Mouse (Mus musculus) embryo, embryonic 10 days (tissue): ENCODE measurements at regions not wholly inside any gene's neighbourhood (a gene's known extent, or its start where the extent isn't known, plus 50 kb on each side); places are given as distances from the start of the nearest gene placed in this dataset.
"Not testable (repeated sequence)": the region's sequence is repeated elsewhere in the genome, so short reads cannot be mapped to it uniquely, and the experiment has no call there.

Experiments used
- DNase-seq: peaks from one replicate; pipeline ENCODE4 v3.0.0-alpha.2; 2015; ENCODE audit warnings: low spot score

DNA sequence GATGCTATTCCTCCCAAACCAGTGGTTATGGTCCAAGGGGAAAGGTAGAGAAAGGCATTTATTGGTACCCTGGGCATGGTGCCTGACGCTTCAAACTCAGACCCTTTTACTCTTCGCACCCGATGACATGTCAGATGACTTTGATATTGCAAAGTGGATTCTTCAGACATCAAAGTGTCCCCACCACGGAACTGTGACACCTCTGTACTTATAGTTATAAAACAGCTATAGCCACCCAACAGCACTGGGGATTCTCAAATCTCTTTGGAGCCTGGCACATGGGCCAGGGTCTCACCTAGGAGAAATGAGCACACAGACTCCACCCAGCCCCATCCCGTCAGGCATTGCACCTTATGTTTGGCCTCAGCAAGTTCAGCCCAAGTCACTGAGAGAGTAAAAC, 329.3 kb upstream of the 3110018I06Rik start:
- DNase-seq: no peak

GRCm38 (mm10) chr12:107160137-107160536, 328.3 kb upstream of the 3110018I06Rik start:
- DNase-seq: peak; percentile 67

DNA sequence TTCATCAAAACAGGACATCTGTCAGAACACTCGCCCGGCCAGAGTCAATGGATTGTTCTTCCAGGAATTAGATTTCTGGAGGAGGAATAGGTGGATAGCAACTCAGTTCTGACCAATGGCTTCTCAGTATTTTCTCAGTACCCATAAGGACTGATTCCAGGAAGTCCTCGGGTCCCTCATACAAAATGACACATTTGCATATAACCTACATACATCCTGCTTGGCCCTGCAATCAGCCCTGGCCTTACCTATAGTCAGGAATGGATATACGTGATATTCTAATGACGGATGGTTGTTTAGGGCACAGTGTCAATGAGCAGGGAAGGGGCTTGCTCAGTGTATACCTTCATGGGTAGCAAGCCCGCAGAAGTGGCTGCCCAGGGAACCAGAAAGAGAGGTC, 327.8 kb upstream of the 3110018I06Rik start:
- DNase-seq: no peak

DNA sequence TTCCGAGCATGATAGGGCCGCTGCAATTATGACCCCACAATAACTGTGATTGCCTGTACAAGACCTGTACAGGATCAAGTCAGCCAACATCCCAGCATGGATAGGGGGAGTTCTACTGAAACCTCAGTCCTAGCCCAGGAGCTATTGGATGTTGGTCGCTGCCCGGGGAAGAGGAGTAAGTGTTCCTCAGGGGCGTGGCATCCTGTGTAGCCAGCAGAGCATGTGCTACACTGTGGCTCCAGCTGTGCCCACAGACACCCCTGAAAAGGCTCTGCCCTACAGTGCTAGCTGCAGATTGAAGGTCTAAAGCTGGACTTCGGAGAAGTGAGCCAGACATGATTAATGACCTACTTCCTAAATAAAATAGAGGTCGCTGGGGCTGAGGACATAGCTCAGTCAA, 317.5 kb upstream of the 3110018I06Rik start:
- no peak for DNase-seq

DNA sequence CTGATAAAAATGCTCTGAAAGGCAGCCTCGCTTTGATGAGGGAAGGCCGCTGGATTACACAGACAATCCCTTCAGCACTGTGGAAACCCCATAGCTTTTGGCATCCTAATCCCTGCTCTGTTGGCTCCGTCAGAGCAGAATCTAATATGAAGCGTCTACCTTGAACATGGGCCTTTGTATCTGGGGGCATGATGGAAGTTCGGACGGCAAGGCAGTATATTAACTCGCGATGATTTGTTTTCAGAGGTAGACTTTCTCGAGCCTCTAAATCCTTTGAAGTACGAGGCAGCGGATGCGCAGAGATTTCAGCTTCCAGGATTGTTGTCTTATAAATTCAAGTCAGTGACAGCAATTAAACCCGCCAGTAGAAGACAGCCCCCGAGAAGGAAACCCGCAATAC, 316.8 kb upstream of the 3110018I06Rik start:
- DNase-seq: no peak

- DNase-seq: no peak
Observed at GRCm38 (mm10) chr12:107178676-107179075, 309.8 kb upstream of the 3110018I06Rik start.

DNA sequence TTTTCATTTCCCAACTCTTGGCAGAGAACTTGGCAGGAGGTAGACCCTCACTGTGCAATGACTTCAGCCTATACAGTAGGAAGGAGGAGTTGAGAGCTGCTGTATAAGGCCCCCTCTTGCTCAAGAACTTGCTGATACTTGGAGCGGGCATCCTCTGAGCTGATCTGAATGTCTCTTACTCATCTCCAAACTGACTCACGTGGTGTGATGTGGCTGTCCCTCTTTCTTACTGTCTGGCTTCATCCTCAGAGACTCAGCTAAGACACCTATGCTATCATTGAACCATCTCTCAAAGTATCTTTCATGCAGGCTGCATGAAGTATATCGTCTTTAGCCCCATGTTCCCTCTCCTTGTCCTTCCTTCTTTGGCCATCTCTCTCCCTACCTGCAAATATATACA, 307.9 kb upstream of the 3110018I06Rik start:
- DNase-seq: no peak

GRCm38 (mm10) chr12:107181291-107181690, 307.1 kb upstream of the 3110018I06Rik start:
- no peak for DNase-seq

DNA sequence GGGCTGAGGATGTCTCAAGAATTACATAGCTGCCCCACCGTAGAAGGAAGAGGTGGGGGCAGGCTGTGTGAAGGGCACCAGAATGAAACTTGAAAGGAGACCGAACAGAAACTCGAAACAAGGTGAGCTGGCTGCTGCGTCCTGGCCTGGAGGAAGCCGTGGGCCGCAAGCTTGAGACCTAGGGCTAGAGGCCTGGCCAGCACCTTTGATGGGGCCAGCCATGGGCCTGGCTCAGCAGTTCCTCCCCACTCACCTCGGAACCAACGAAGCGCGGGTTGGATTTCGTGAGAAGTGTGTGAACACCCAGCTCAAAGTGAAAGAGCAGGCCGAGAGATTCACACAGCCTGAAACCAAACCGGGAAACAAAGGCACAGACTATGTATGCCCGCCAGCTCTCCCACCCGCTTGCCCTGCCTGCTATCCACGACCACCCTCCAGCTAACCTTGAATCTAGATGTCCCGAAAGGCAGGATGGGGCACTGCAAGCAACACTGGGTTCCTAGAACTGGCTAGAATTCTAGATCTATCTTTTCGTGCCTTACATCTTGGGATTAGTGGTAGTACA, 306.3 kb upstream of the 3110018I06Rik start:
- no peak for DNase-seq

- no peak for DNase-seq
Observed at GRCm38 (mm10) chr12:107183283-107183682, 305.1 kb upstream of the 3110018I06Rik start.

- DNase-seq: no peak
Observed at GRCm38 (mm10) chr12:107184426-107184825, 304.0 kb upstream of the 3110018I06Rik start.

DNA sequence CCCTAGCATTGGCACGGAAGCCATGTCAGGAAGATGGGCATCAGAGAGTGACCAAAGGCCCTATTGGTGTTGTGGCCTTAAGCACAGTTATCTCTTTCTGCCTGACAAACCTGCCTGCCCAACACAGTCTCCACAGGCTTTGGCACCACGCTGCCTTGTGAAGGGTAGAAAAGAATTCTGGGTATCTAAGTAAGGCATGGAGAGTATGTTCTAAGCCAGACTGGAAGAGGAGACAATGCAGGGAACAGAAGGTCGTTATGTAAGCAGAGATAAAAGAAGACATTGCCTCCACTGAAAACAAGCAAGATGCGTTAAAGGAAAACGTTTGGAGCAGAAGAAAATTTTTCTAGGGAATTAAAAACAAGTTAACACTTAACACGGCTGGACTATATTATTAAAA, 302.1 kb upstream of the 3110018I06Rik start:
- no peak for DNase-seq

DNA sequence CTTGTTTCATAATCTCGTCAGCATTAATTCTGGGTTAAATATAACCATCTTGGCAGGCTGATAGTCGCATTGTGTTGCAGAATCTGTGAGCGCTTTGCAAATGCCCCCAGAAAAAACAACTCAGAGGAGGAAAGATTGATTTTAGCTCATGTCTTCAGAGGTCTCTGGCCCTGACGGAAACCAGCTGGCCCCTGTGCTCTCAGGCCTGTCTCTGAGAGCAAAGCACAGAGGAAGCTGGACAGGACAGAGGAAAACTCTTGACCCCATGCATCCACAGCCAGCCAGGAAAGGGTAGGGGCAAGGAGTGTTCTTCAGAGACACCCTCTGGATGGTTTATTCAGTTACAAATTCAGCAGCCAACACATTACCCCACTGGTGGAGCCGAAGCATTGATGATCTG, 300.4 kb upstream of the 3110018I06Rik start:
- no peak for DNase-seq

DNA sequence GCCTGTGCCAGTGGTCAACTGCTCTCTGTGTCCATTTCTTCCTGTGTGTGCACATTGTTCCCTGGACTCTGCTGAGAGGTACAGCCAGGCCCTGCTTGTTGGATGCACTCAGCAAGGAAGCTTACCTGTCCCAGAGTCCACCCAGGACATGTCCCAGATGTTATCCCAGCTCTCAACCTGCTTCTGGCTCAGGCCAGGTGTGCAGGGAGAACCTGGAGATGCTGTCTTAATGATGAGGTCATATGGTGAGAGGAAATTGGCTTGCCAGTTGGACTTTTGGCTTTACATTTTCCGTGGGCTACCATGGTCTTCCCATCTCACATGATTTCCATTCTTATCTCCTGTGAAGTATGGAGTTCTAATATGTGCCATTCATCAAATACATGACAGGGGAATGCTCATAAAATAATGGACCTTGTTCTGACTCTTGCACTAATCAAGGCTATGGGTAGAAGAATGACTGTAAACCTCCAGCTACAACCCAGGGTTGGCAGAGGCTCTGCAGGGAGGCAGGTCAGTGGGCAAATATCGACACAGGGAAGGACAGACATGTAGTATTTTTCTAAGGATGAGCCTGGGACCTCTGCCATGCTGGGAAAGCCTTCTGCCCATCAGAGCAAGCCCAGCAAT, 289.9 kb upstream of the 3110018I06Rik start:
- DNase-seq: no peak

DNA sequence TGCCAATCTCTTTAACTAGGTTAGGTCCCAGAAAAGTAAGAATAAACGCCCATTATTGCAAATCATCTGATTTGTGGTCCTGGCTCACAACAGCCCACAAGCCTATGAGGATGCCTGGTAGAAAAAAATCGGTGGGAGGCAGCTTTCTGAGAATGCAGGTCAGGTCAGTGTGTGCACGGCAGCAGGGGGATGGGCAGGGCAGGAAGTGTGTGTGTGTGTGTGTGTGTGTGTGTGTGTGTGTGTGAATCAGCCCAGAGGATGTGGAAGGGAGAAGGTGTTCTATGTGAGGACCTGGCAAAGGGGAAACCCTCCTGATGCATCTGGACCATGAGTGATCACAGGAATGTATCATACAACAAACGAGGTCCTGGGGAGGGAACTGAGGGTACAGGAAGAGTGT, 287.5 kb upstream of the 3110018I06Rik start:
- DNase-seq: no peak

GRCm38 (mm10) chr12:107208826-107209225, 279.6 kb upstream of the 3110018I06Rik start:
- DNase-seq: not testable (repeated sequence)

GRCm38 (mm10) chr12:107212826-107213225, 275.6 kb upstream of the 3110018I06Rik start:
- no peak for DNase-seq

- no peak for DNase-seq
Observed at GRCm38 (mm10) chr12:107216119-107216518, 272.3 kb upstream of the 3110018I06Rik start.

DNA sequence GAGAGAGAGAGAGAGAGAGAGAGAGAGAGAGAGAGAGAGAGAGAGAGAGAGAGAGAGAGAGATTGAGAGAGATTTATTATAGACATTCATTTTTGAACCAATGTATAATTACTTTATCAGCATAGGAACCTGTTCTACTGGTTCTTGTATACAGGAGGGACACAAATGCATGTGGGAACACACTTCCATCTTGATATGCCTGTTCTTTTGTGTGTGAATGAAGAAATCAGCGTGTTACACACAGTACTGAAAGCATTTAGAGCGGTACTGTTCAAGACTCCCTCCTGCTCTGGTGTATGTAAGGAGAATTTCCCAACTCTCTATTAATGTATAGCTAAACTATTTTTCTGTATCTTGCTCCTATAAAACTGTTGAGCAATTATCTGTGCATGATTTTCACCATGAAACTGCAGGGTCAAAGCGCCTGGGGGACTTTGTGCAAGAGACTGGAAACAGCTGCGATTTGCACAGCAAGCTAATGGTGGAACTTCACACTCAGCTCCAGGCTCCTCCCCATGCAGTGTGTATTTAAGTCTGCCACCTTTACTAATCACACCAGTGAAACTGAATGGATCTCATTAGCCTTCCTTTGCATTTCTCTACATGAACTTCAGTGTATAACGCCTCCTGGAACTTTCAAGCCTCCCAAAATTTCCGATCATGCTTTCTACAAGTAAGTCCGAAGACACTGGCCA, 267.0 kb upstream of the 3110018I06Rik start:
- no peak for DNase-seq

DNA sequence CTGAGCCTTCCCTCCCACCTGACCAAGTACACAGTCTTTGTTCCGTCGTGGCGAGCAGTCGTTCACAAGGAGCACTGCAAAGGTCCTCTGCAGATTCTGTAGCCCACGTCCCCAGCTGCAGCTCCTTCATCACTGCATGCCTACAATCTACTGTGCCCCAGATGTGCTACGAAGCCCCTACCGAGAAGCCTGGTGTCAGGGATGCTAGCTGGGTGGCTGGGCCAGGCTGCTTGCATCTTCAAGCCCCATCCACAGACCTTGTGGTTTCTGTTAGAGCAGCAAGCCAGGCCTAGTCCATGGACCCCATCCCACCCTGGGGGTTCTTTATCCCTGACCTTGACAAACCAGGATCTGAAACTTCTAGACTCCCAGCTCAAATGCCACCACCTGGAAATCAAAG, 266.3 kb upstream of the 3110018I06Rik start:
- DNase-seq: no peak

GRCm38 (mm10) chr12:107230097-107230496, 258.3 kb upstream of the 3110018I06Rik start:
- no peak for DNase-seq

DNA sequence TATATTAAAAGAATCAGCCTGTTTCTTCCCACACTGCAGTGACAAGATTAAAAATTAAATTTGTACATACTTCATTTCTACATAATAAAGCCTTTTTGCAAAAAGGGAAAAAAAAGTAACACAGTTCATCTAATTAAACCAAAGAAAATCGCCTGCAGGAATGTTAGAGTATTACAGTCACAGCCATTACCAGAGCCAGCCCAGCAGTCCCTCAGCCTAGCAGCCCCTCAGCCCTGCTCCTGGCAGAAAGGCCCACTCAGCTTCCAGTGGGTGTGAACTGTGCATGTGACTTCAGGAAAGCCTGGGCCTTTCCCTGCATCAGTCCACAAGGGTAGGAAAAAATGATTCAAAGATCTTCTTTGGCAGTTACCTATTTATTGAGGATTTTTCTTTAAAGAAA, 256.8 kb upstream of the 3110018I06Rik start:
- DNase-seq: no peak

DNA sequence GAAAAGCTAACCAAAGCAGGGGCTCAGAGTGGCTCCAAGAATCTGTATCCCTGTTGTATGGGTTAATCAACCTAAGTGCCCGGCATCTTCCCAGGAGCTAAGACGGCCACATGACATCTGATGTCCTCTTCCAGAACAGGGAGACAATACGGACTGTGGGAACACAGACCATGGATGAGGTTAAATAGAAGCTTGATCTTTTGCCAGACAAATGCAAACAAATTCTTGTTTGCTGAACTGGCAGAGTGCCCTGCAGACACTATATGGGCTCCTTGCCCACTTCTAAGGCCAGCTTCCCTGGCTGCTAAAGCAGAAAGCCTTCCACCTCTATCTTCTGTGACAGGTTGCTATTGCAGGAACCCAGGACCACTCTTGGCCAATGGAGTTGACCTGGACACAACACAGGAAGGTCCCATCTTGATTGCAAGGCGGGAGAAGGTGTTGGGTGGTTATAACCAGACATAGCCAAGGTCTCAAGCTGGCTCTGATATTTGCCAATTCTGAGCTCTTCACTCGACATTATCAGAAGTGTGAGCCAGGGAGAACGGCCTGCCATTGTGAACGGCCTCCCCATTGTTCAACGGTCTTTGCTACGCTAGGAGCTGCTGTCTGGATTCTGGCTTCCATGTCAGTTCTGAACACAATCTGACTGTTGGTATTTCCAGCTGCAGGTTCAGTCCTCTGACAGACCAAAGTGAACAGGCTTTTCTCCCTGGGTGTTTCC, 237.5 kb upstream of the 3110018I06Rik start:
- no peak for DNase-seq
